Mouse (Mus musculus) T-helper 1 cell (primary cell): ENCODE measurements around the gene Aspa.
"Not testable (repeated sequence)": the region's sequence is repeated elsewhere in the genome, so short reads cannot be mapped to it uniquely, and the experiment has no call there.

ENCODE experiments used
- in situ Hi-C: fragments of 300-600 bp; cut with MboI, MseI; formaldehyde crosslinking; loops from one replicate; pipeline ENCODE4 v1.15.1; 2025; ENCODE audit warnings: high pct_unique_total_duplicates

Aspa gene

DNA sequence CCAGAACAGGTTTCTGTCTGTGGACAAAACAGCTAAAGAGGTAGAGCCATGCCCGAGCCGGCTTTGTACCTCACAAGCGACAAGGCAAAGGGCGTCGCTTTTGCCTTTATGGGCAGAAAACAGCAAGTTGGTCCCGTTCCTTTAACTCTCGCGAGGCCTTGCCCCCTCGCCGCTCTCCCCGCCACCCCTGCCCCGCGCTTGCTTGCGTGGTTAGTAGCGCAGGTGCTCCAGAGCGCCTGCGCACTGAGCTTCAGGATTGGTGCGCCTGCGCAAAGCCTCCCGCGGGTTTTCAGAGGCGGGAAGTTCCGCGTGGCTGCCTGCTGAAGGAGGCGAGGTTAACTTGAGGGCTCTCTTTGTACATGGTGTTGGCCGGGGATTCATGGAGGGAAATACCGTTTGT lies at the start of gene Aspa, which contains the start of the genes Gm49340 and Spata22:
Aspa (minus strand) TSS at position 155 of the 400 bp plus-strand sequence.
Gm49340 (plus strand) TSS at position 300 of the 400 bp plus-strand sequence.
Spata22 (plus strand) TSS at position 300 of the 400 bp plus-strand sequence.
- in situ Hi-C loops = no loop called here

DNA sequence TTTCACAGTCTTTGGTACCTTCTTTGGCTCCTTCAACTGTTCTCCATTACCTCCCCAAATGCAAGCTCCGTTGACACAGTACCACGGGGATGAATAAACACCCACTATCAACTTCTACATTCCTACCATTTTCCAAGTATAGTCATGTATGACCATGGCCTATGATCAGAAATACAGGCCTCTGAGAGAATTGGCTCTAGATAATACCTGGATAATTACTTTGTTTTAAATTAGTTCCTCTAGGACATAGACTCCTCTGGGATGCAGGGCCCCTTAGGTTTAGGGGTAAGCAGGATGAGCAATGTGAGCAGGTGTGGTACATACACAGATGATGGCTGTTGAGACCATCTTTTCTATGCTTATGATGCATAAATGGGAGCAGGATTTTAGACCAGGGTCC lies 41.5 kb upstream of the Aspa start, which contains the start of gene Olfr376:
Olfr376 (plus strand) TSS at position 301 of the 400 bp plus-strand sequence.
- in situ Hi-C loops = no loop called here

DNA sequence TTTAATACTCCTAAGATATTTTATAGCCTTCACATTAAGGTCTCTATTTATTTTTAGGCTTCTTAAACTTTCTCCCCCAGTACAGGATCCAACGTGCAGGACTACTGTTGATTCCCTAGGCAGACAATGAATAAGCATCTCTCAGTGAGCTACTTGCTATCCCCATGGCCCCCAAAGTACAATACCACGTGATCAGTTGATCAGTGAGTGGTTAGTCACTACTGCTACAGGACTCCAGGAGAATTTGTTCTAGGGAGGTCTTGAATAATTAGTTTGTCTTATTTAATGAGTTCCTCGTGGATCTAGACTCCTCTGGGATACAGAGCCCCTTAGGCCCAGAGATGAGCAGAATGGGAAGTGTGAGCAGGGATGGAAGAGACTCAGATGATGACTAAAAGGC lies 21.1 kb upstream of the Aspa start, which contains the start of gene Olfr20:
Olfr20 (plus strand) TSS at position 301 of the 400 bp plus-strand sequence.
- in situ Hi-C loops = no loop called here

DNA sequence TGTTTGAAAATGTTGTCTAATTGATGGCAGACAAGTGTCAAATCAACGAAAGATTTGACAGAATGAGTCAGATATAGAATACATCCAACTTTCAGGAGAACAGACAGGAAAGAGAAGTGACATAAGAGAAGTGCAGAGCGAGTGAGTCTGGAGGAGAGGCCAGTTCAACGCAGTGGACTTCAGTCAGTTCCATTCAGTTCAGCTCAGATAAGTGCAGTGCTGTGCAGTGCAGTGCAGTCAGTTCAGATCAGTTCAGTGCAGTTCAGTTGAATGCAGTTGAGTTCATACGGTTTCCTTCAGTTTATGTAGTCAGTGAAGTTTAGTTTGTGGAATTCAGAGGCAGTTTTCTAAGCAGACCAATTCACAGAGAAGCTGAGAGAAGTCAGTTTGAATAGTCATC lies 7.5 kb upstream of the Aspa start:
- in situ Hi-C loops = no loop called here

DNA sequence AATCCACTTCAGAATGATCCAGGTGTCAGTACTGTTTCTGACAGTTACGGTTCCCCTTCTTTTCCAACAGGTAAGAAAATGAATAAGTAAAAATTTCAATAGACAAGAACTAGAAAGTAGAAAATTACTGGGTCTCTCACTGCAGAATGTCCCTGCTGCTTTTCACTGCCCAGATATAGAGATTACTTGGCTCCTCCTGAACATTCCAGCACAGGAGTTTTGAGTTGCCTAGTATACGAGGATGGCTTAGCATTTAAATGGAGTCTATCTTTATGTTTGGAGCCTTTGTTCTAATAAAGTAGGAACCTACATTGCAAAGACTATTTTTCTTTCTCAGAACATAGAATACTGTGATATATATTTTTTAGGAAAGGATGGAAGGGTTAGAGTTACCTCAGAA lies 4.0 kb upstream of the Aspa start:
- in situ Hi-C loops = no loop called here

DNA sequence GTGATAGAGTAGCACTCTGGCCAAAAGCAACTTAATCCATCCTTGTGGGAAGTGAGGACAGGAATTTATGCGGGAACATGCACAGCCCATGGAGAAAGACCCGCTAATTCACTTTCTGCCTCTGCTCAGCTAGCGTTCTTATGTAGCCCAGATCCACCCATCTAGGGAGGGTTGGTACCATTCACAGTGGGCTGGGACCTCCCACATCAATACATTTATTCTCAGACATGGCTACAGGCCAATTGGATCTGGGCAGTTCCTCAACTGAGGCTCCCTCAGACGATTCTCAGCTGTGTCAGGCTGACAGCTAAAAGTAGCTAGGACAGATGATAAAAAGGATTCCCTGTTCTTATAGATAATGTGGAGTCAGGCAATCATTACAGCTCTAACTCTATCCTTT lies 2.0 kb downstream of the Aspa start:
- in situ Hi-C loops = no loop called here

DNA sequence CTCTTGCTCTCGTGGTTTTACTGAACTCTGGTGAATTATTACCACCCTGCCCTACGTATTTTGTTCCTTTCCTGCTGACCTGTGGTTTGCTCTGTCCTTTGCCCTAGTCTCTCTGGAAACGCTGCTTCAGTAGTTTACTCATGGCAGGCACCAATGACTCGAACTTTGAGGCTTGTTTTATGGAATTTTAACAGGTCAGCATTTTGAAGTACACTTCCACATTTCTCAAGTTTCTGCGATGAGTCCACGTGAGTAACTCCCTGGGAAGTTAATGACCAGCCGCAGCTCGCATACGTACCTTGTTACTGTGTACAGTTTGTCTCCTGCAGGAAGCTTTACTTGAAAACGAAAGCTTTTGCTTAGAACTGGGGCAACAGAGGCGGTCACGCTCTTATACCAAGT lies 2.9 kb downstream of the Aspa start:
- in situ Hi-C loops = no loop called here

DNA sequence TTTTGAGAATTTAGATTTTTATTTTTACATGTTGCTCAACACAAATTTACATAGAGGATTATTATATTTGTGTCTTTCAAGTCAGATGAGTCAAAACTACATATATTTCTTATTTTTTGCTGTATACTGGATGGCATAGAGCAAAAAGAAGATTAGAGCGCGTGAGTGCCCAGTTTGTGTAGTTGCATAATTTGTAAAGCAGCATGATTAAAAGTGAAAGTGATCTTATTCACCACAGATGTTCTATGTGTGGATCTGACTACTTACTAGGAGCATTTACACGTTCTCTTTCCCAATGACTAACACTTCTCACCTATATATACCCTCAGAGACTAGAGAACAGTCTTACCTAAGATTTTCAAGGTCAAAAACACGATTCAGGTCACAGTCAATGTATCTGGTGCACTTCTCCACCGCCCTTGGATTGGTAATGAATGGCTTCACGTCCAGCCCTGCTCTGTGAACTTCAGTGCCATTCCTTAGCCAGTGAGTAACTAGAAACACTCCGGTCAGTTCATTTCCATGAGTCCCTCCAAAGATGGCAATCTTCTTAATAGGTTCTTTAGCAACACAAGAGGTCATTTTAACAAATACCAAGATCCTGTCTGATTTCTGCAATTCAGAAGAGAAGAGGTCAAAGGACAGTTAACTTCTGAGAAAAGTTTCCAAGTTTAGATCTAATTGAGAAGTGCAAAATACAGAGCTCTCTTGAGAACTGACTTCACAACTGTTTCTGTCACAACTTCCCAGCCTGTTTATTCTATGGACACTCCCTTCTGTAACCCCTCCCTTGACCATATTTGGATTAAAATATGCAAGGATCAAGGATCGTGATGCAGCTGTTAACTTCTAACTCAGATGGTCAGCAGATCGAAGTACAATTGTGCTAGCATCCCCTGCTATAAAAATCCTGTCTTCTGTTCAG lies 5.2 kb downstream of the Aspa start:
- in situ Hi-C loops = no loop called here

DNA sequence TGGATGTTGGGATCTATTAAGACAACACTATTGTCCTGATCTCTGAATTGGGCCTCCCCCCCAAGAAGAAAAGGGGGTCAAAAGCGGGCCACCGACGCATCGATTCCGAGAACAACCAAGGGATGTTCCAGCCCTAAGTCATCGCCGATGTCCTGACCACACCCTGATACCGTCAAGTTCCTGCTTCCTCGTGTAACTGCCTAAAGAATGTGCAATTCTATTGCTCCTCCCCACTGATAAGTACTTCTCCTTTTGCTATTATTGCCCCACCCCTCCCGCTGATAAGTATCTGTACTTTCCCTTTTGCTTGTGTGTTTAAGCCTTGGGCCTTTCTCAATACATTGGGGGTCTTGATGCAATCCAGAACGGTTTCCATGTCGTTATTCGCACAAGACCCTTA lies 8.3 kb downstream of the Aspa start:
- in situ Hi-C loops = not testable (repeated sequence)

DNA sequence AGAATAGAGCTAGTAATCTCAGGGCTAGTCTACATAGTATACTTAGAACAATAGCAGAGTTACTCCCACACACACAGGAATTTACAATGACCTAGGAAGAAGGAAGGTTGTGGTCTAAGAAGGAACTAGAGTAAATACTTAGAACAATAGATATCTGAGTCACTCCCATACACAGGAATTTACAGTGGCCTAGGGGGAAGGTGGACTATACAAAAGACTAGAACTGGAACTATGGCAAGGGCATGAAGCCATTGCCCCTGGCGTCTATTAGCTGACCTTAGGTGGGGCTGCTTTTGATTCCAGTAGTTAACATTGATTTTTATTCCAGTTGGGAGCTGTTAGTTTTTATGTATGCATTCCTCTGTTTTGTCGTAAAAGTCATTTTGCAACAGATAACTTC lies 10.8 kb downstream of the Aspa start:
- in situ Hi-C loops = not testable (repeated sequence)

DNA sequence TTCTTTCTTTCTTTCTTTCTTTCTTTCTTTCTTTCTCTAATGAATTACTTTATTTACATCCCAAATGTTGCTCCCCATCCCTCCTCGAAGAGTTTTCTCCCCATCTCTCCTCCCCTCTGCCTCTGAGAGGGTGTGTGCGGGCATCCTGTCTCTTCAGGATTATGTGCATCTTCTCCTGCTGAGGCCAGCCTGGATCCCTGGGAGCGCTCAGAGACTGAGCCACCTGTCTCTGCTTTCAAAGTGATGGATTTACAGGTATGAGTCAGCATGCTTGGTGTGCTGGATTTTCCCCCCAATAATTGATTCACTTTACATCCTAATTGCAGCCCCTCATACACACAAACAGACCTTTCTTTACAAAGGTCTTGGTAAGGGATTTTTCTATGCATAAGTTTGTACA lies 13.4 kb downstream of the Aspa start:
- in situ Hi-C loops = no loop called here

DNA sequence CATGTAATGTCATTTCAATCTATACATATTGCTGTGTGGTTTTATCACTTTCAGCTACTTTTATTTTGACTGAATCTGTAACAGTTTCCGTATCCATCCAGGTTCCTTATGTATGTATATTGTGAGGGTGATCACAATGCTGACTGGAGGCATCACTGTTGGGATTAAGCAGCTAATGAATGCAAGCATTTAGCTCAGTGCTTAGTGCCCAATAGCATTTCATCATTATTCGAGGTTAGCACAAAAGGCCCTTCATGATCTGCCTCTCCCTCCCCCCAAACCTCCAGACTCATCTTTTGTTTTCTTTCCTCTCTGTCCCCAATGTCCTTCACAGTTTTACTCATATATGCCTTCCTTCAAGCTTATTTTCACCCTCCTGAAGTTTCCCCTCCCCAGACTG lies 26.3 kb downstream of the Aspa start:
- in situ Hi-C loops = no loop called here

DNA sequence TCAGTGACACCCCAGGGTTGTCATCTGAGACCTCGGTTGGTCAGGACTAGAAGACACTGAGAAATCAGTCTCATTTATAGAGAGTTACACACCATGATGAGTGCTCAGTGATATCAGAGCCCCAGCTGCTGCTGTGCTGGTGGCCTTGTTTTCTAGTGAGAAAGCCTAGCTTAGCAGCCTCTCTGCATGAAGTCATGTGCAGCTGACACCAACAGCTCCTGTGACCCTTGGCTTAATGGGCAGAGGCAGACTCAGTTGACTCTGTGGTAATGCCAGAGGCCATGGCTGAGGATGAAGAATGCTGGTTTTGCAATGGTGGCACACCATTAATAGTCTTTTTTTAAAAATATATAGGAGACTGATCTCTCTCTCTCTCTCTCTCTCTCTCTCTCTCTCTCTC lies 39.8 kb downstream of the Aspa start:
- in situ Hi-C loops = no loop called here

DNA sequence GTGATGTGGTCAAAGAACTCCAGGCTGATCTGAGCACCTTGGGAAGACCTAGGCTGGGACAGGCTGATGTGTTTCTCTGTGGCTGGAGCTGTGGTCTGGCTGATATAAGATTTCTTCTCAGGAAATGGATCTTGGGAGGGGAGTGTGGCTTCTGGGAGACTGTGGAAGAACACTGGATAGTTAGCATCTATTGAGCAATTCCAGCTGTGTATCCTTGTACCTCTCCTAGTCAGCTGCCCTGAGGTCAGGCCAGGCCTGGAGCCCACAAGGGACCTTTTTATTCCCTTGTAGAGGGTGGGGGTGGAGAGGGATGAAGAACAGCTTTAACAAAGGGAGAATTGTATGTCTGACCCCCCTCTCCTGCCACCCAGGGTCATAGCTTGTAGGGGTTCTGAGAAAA lies 45.0 kb downstream of the Aspa start:
- in situ Hi-C loops = no loop called here

DNA sequence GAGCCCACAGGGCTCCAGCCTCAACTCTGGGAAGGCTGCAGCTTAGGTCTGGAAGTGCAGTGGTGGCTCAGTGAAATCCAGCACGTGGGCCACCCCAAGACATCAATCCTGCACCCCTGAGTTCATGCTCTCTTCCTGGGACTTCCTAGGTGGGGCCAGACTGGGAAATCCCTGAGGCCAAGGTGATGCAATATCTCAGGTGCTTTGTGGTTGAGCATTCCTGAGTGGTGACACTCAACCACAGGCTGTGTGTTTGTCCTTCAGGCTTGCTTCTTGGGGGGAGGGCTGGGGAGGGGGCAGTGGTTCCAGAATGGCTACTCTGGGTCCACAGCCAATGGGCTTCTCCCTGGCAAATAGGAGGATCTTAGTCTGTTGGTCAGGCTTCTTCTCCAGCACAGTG lies 45.5 kb downstream of the Aspa start:
- in situ Hi-C loops = no loop called here

DNA sequence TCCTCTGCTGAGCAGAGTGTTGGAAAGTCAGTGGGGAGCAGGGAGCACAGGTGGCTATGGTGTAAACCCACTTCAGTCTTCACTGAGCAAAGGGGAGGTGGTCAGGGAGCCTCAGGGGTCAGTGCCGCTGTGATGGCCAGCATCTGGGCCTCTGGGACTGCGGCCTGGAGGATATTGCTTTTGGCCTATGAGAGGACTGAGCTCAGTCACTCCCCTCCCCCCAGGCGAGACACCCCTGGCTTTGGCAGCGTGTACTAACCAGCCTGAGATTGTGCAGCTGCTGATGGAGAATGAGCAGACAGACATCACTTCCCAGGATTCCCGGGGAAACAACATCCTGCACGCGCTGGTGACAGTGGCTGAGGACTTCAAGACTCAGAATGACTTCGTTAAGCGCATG lies 46.0 kb downstream of the Aspa start:
- in situ Hi-C loops = no loop called here

DNA sequence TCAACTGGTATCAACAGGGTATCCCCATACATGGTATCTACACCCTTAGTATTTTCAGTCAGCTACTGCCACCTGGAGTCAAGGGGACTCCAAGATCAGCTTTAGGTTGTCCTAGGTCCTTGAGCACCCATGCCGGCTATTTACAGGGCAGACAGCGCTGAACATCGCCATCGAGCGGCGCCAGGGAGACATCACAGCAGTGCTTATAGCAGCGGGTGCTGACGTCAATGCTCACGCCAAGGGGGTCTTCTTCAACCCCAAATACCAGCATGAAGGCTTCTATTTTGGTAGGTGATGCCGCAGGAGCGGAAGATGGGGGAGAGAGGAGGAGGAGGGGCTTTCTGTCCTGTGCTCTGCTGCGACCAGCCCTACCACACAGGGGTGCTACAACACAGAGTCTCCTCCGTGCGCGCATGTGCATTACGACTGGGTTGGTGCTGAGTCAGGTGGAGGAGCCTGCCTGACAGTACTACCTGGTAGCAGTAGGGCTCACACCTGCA lies 47.8 kb downstream of the Aspa start:
- in situ Hi-C loops = no loop called here

DNA sequence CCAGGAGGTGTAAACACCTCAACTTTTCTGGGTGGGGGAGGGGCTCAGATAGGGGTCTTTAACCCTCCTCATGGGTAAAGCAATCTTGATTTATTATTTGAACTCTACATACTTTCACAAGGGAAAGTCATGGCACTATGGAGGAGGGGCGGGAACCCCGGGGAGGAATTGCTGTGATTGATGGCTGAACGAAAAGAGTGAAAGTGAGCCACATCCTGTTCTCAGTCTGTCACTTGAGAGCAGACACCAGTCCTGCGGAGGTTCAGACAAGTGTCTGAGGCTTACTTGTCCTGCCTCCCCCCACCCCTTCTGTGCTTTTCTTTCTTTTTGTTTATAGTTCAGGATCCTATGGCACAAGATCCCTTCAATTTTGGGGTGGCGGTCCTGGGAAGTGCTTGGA lies 48.7 kb downstream of the Aspa start:
- in situ Hi-C loops = no loop called here

DNA sequence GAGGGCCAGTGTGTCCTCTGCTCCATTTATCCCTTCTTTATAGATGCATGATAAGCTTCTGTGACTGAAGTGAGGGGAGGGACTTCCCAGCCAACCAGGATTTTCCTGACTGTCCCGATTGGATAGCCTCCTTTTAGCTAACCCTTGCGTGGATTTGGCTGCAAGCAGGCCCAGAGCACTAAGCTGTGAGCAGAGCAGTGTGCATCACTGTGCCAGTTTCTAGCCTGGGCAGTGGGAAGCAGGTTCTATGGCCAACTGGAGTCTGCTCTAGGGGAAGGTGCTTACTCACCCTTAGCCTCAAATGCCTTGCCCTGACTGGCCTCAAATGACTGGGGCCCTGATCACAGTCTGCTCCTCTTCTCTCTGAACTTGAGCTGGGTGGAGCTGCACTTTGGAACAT lies 54.6 kb downstream of the Aspa start:
- in situ Hi-C loops = no loop called here

DNA sequence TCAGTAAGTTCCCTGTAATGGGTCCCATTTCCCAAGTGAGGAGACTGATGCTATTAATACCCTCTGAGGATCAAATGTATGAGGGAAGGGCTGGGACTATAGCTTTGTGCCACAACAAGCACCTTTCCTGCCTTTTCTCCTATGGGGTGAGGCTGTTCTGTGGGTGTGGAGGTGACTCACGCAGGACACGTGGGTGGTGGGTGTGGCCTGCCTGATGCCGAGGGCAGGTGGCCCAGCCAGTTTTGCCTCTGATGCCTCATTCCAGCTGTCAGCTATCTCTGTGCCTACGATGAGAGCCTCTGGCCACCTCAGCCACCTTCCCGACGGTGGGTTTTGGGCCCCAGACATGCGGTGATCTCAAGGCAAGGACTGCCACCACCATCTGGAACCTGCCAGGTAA lies 62.1 kb downstream of the Aspa start, which contains the start of gene Trpv3:
Trpv3 (plus strand) TSS at position 122 of the 400 bp plus-strand sequence.
- in situ Hi-C loops = no loop called here

DNA sequence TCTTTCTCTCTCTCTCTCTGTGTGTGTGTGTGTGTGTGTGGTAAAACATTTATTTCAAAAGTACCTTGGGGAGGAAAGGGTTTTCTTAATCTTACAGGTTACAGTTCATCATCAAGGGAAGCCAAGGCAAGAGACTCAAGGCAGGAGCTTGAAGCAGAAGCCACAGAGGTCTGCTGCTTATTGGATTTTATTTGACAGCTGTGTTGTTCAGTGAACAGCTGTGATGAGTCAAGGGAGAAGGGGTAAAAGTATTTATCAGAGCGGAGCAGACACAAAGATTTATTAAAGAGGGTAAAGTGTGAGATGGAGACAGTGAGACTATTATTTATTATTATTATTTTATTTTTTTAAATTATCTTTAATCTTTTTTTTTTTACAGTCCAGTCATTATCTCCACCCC lies 68.0 kb downstream of the Aspa start:
- in situ Hi-C loops = no loop called here

DNA sequence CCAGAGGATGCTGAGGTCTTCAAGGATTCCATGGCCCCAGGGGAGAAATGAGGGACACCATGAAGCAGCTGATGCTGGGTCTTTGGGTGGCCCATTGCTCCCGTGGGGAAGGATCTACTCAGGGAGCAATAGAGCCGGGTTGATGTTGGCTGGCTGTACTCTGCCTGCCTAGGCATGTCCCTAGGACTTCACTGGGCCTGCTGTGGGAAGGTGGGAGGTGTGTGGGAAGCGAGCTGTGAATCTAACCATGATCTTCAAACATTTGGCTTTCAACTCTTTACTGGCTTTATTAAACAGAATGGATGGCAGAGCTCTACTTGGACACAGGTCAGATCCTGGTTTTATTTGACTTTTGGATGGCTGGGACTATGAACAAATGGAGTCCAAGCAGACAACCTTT lies 68.9 kb downstream of the Aspa start:
- in situ Hi-C loops = no loop called here

DNA sequence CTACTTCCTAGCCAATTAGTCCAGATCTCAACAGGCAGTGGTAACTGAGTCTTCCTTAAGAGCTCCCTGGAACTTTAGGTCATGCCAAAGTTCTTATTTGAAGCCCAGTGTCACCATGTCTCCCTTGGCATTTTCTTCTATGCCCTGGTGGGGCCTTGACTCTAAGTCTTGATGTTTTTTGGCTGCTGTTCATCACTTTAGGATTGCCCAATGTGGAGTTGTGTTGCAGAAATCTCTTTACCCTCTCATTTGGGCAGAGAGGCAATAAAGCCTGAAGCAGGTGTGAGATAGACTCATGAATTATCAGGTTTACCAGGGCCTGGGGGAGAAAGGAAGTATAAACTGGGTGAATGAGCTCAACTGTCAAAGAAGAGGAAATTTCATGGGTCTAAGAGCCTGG lies 70.7 kb downstream of the Aspa start:
- in situ Hi-C loops = no loop called here
